Mouse (Mus musculus) gastrocnemius, adult 2 months (tissue): Measurements from ENCODE around the gene Vsig10l. TPM values are rescaled to one million over a fixed set of nuclear protein-coding genes. Genes with fewer than 3 reads are reported as not detected.

Source experiments
- DNase-seq: peaks from one replicate; pipeline ENCODE4 v3.0.0; 2022
- H3K27ac ChIP-seq: fragments of 200-600 bp; 2 replicates; pipeline ENCODE4 v1.8.1; 2022; ENCODE audit warnings: mild to moderate bottlenecking
- H3K4me3 ChIP-seq: fragments of 200-600 bp; 2 replicates; pipeline ENCODE4 v1.8.1; 2022; ENCODE audit warnings: mild to moderate bottlenecking, moderate library complexity
- CTCF ChIP-seq: fragments of 200-600 bp; IDR thresholded peaks from 2 replicates; pipeline ENCODE4 v1.8.1; 2022; ENCODE audit warnings: antibody characterized with exemption, mild to moderate bottlenecking, moderate library complexity
- intact Hi-C: fragments of 180-260 bp; cut with DNase I; formaldehyde crosslinking; loops from one replicate; pipeline ENCODE4 v1.15.1; 2025
- microRNA-seq: library from miRNA; unstranded; fragments of <30 nt; microRNA quantifications from one replicate; pipeline ENCODE4 v1.2.0, GENCODE M21; 2021
- total RNA-seq, 2 experiments: library from RNA; stranded (reverse); gene quantifications; 2 replicates each; pipeline ENCODE4 v1.2.3; 2021

Gene Vsig10l
- total RNA-seq, 2 experiments from 2014 or later: 1.7 to 2.3 TPM

DNA sequence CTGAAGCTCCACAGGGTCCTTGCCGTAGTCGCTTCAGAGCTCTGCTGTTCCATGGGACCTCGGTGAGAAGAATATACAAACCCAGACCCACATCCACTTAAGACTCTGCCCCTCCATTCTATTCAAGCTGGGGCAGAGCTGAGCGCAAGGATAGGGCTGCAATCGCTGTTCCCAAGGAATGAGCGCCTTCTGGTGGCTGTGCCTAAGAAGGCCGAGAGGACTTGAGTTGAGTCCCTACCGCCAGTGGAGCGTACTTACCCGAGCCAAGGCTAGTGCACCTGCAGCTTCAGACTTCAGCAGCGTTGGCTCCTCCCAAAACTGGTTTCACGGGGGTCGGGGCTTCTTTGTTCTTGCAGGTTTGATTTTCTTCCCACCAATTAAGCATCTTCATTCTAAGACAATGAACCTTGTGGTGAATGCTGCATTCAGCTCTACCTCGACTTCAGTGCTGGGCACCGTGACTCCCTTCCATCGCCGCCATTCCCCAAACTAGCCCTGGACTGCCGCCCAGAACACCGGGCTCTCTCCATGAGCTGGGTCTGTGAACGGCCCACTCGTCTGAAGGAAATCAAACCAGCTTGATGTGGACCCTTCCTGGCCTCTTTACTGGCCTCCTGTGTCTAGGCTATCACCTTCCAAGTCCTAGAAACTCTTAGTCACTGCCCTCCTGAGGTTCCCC, 32.5 kb downstream of the Vsig10l start:
- TF ChIP-seq CTCF: peak; percentile 51
- H3K4me3 ChIP-seq: no peak overlapping the region
- no peak for DNase-seq
- intact Hi-C loops: no loop called here
- no peak overlapping the region for H3K27ac ChIP-seq

- intact Hi-C loops: no loop called here
- Histone ChIP-seq H3K4me3 (no peak overlapping the region), H3K27ac (no peak overlapping the region)
- no peak for DNase-seq
- no peak for TF ChIP-seq CTCF
Measured at GRCm38 (mm10) chr7:43511707-43512478, 48.9 kb downstream of the Vsig10l start.

- no peak for DNase-seq
- TF ChIP-seq CTCF: no peak
- intact Hi-C loops: no loop called here
- Histone ChIP-seq H3K27ac (no peak overlapping the region), H3K4me3 (no peak overlapping the region)
Measured at GRCm38 (mm10) chr7:43512519-43512918, 49.6 kb downstream of the Vsig10l start.

GRCm38 (mm10) chr7:43515076-43515475, 52.1 kb downstream of the Vsig10l start:
- no peak for TF ChIP-seq CTCF
- H3K27ac ChIP-seq: no peak overlapping the region
- intact Hi-C loops: no loop called here
- H3K4me3 ChIP-seq: no peak overlapping the region
- no peak for DNase-seq

DNA sequence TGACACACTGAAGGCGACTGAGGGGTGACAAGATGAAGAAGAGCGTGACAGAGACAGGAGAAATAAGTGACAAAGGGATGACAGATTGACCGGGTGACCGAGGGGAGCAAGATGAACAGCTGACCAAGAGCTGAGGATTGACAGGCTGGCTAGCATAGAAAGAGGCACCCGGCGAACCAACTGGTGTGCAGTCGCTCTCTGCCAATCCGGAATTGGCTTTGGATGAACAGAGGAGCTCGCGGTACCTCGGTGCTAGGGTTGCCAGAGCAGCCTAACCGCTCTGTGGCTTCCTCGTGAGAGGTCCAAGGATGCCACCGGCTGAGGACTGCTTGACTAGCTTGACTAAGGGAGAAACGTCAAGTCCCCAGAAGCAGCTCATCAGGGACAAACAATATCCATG, 55.4 kb downstream of the Vsig10l start:
- no peak for DNase-seq
- no peak for TF ChIP-seq CTCF
- intact Hi-C loops: no loop called here
- Histone ChIP-seq H3K4me3 (no peak overlapping the region), H3K27ac (no peak overlapping the region)

Small RNA genes lying within 50 kb of the gene (microRNA-seq; reads per million reads assigned to microRNA genes)
- gene Mir7051: 2.9 reads per million

Other genes with a start within 250 kb of the Vsig10l start
- 1 to 10 TPM; 6.6 to 8.3 TPM for gene Zfp715, start 149.9 kb upstream of the Vsig10l start, total RNA-seq
- gene Siglecf, start 111.8 kb upstream of the Vsig10l start, total RNA-seq: not detected
- not detected for gene Siglecg, start 54.9 kb upstream of the Vsig10l start, total RNA-seq
- not detected for gene Lim2, start 35.5 kb upstream of the Vsig10l start, total RNA-seq
- gene Nkg7, start 26.1 kb upstream of the Vsig10l start, total RNA-seq: not detected
- not detected for gene Cldnd2, start 22.4 kb upstream of the Vsig10l start, total RNA-seq
- gene Etfb, start 19.1 kb upstream of the Vsig10l start, total RNA-seq: 100 to 1,000 TPM; 221 to 447 TPM
- gene Gm45233, start 19.0 kb upstream of the Vsig10l start, total RNA-seq: 1 to 10 TPM in 1 of 2 experiments, under 1 TPM in 1; 0.45 to 1.2 TPM
- under 1 TPM; 0.20 to 0.28 TPM for gene Iglon5, start 26.9 kb downstream of the Vsig10l start, total RNA-seq
- not detected for gene 4931406B18Rik, start 42.8 kb downstream of the Vsig10l start, total RNA-seq
- gene Cd33, start 81.3 kb downstream of the Vsig10l start, total RNA-seq: 1 to 10 TPM; 1.4 TPM
- under 1 TPM; 0.36 to 0.43 TPM for gene Zfp658, start 99.1 kb downstream of the Vsig10l start, total RNA-seq
- 1 to 10 TPM; 3.1 to 4.9 TPM for gene Zfp719, start 116.5 kb downstream of the Vsig10l start, total RNA-seq
- not detected for gene Zfp819, start 144.0 kb downstream of the Vsig10l start, total RNA-seq
- gene Ceacam18, start 171.6 kb downstream of the Vsig10l start, total RNA-seq: not detected
- 1 to 10 TPM in 1 of 2 experiments, under 1 TPM in 1; 0.26 to 1.0 TPM for gene Siglece, start 197.0 kb downstream of the Vsig10l start, total RNA-seq
- 1 to 10 TPM; 1.8 to 2.9 TPM for gene Ctu1, start 208.9 kb downstream of the Vsig10l start, total RNA-seq
- gene Klk14, start 227.3 kb downstream of the Vsig10l start, total RNA-seq: not detected
- gene Klk13, start 249.4 kb downstream of the Vsig10l start, total RNA-seq: under 1 TPM in 1 of 2 experiments, not detected in 1; 0.22 TPM